Mouse (Mus musculus) lung, postnatal 0 days (tissue): ENCODE measurements around the gene Nmbr.
A peak's percentile ranks its signal among the peaks of the same experiment; 100 is the strongest.

Experiments used
- CTCF ChIP-seq: IDR thresholded peaks from 2 replicates; pipeline ENCODE4 v1.5.1; 2016; ENCODE audit warnings: antibody characterized with exemption, mild to moderate bottlenecking
- EP300 ChIP-seq: IDR thresholded peaks from 2 replicates; pipeline ENCODE4 v1.6.1; 2016; ENCODE audit warnings: antibody characterized with exemption, mild to moderate bottlenecking, control low read depth

DNA sequence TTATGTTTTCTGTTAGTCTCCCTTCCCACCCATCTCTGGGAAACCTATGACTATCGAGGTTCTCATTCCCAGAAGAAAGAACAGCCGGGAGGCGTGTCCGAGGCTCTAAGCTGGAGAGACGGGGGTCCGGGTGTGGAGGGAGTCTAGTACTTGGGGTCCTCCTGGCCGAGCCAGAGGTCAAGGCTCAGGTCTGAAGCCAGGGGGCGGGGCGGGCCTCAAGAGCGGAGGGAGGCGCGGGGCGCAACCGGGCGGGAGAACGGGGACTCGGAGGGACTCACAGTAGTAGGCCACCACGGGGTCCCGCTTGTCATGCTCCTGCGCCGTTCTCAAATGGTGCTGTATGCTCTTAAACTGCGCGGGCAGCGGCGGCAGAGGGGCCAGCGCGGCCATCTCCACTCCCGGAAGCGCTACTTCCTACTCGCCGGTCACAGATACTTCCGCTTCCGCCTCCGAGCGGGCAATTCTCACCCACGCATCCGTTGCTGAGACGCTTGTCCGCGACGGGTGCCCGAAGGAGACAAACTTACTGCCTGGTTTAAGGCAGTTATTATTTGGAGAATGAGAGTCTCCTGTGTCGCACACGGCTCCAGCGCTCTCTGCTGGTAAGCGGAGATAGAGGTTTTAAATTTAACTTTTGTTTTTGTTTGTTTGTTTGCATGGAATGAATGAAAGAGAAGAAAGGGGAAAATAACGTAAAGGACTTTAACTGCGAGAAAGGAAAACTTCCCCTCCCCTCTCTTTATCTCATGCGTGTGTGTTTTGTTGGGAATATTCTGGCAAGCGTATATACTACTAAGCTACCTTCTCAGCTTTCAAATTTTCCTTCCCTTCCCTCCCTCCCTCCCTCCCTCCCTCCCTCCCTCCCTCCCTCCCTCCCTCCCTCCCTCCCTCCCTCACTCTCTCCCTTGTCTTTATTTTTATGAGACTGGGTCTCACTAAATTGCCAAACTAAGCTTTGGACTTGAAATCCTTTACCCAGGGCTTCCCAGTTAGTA is at the start of gene Nmbr, which contains the start of gene Vta1:
- TF ChIP-seq EP300 (peak; percentile 87), CTCF (peak; percentile 90)
